Comparison of ENCODE assay signal across 22 mouse cellular contexts in genomic region chr10:14530670-14531069, GRCm38 (mm10).
"Had no signal": no experiment of that assay in that cellular context is flagged by ENCODE, and none has a peak within 500 bp of the region (broad histone marks: within the 10 kb centered on the region; RNA-seq: fewer than 3 reads in every experiment).

No protein-coding gene starts in this region.

- H3K4me2 ChIP-seq: heart, embryonic 12.5 days; hindbrain, embryonic 12.5 days; hindbrain, embryonic 14.5 days; intestine, embryonic 15.5 days; limb, embryonic 12.5 days had no signal

- H3K27me3 ChIP-seq: heart, embryonic 12.5 days; hindbrain, embryonic 12.5 days; intestine, embryonic 15.5 days; limb, embryonic 12.5 days had no signal

- H3K36me3 ChIP-seq: heart, embryonic 10.5 days; hindbrain, embryonic 10.5 days; hindbrain, embryonic 12.5 days; intestine, embryonic 15.5 days; limb, embryonic 10.5 days; limb, embryonic 12.5 days had no signal

- H3K27ac ChIP-seq: gastrocnemius, adult 2 months; heart, embryonic 10.5 days; hindbrain, embryonic 10.5 days; hindbrain, embryonic 12.5 days; hindbrain, embryonic 14.5 days; intestine, embryonic 15.5 days; layer of hippocampus, adult 2 months; left cerebral cortex, adult 2 months; limb, embryonic 10.5 days; limb, embryonic 12.5 days had no signal

- H3K4me1 ChIP-seq: heart, embryonic 10.5 days; heart, embryonic 12.5 days; hindbrain, embryonic 10.5 days; hindbrain, embryonic 12.5 days; intestine, embryonic 15.5 days; limb, embryonic 10.5 days; limb, embryonic 12.5 days had no signal

- H3K9ac ChIP-seq: heart, embryonic 12.5 days; hindbrain, embryonic 12.5 days; hindbrain, embryonic 14.5 days; intestine, embryonic 15.5 days; limb, embryonic 12.5 days had no signal

- DNase-seq: gastrocnemius, postnatal 10 days; heart, postnatal 10 days; heart, postnatal 4 days; kidney, adult 18-20 months; kidney, adult 8-10 months; kidney, postnatal 10 days; kidney, postnatal 25 days; liver had no signal

- ATAC-seq: hindbrain, embryonic 16.5 days; inflammation-experienced regulatory T-cells, adult 6 months; intestine, embryonic 15.5 days; intestine, postnatal 0 days had no signal

- H3K9me3 ChIP-seq: heart, embryonic 10.5 days; heart, embryonic 12.5 days; hindbrain, embryonic 10.5 days; hindbrain, embryonic 12.5 days; intestine, embryonic 15.5 days; limb, embryonic 10.5 days; limb, embryonic 12.5 days had no signal

- H3K4me3 ChIP-seq: gastrocnemius, adult 2 months; heart, embryonic 10.5 days; heart, embryonic 12.5 days; hindbrain, embryonic 10.5 days; hindbrain, embryonic 12.5 days; intestine, embryonic 15.5 days; layer of hippocampus, adult 2 months; left cerebral cortex, adult 2 months; limb, embryonic 10.5 days; limb, embryonic 12.5 days had no signal
